Mouse (Mus musculus) gastrocnemius, postnatal 36 days (tissue): ENCODE results near the gene Slc30a9. TPM values are rescaled to one million over a fixed set of nuclear protein-coding genes. Genes with fewer than 3 reads are reported as not detected.

ENCODE experiments used
- DNase-seq, 2 experiments: peaks; one replicate each; pipeline ENCODE4 v3.0.0; 2022
- intact Hi-C: fragments of 180-260 bp; cut with DNase I; formaldehyde crosslinking; loops from one replicate; pipeline ENCODE4 v1.15.1; 2025
- total RNA-seq, 2 experiments: library from RNA; stranded (reverse); gene quantifications; 2 replicates each; pipeline ENCODE4 v1.2.3; 2021

Slc30a9 gene
- total RNA-seq, 2 experiments from 2014 or later = 99.1 to 113 TPM

GRCm38 (mm10) chr5:67404919-67405318 is 98.2 kb downstream of the Slc30a9 start:
- intact Hi-C loops = no loop called here
- no peak for DNase-seq

Other genes with a start within 250 kb of the Slc30a9 start
- not detected for gene Phox2b, start 207.7 kb upstream of the Slc30a9 start, total RNA-seq
- 10 to 100 TPM; 23.4 to 26.8 TPM for gene Tmem33, start 46.4 kb upstream of the Slc30a9 start, total RNA-seq
- gene Bend4, start 121.4 kb downstream of the Slc30a9 start, total RNA-seq = under 1 TPM; 0.15 to 0.33 TPM